Mouse (Mus musculus): ENCODE measurements at regions not wholly inside any gene's neighbourhood (a gene's known extent, or its start where the extent isn't known, plus 50 kb on each side); places are given as distances from the start of the nearest gene placed in this dataset.

DNA sequence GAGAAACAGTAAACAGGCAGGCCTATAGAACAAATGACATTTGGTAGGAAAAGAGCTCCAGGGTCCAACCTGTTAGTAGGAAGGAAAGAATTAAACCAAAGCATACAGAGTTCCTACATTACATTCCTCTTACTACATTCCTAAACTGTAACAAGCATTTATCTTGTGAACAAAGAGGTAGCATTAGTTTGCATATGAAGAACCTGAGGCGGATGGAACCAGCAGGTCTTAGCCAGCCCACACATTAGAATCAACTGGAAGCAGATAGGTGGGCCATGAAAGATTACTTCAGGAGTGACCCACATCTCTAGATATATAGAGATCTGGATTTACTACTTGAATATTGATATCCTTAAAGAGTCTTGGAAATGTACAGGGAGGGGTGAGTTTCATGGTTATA is 238.8 kb downstream of the Klf5 start:
- no peak overlapping the region for H3K4me3 ChIP-seq (replicated peaks)
- no peak for DNase-seq
- no peaks in the 10 kb centered on the region for H3K4me1 ChIP-seq (replicated peaks)
- H3K27ac ChIP-seq, result no peak overlapping the region
- no peak for ATAC-seq (ENCODE audit: low read depth)
- WGBS (ENCODE audit: insufficient replicate concordance), result 81% methylated on average over 1 of the region's 1 CpGs
- no peak overlapping the region for H3K9ac ChIP-seq
- H3K27me3 ChIP-seq, result no peaks in the 10 kb centered on the region
- no peaks in the 10 kb centered on the region for H3K36me3 ChIP-seq
- no peak overlapping the region for H3K4me2 ChIP-seq
- H3K9me3 ChIP-seq (replicated peaks), result no peaks in the 10 kb centered on the region

DNA sequence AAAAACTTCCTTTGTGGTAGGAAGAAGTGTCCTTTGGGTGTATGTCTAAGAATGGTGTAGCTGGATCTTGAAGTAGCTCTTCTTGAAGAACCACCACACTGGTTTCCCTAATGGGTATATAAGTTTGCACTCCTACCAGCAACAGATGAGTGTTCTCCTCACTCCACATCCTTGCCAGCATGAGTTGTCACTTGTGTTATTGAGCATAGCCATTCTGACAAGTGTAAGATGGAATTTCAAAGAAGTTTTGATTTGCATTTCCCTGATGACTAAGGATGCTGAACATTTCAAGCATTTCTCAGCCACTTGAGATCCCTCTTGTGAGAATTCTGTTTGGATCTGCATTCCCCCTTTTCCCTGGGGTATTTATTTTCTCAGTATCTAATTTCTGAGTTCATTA is 243.2 kb downstream of the Klf5 start:
- Histone ChIP-seq H3K27me3 (no peaks in the 10 kb centered on the region), H3K27ac (no peak overlapping the region), H3K9ac (no peak overlapping the region), H3K4me3 (replicated peaks) (no peak overlapping the region), H3K9me3 (replicated peaks) (no peaks in the 10 kb centered on the region), H3K36me3 (no peaks in the 10 kb centered on the region), H3K4me1 (replicated peaks) (no peaks in the 10 kb centered on the region), H3K4me2 (no peak overlapping the region)
- DNase-seq (no peak), ATAC-seq (ENCODE audit: low read depth) (no peak)

DNA sequence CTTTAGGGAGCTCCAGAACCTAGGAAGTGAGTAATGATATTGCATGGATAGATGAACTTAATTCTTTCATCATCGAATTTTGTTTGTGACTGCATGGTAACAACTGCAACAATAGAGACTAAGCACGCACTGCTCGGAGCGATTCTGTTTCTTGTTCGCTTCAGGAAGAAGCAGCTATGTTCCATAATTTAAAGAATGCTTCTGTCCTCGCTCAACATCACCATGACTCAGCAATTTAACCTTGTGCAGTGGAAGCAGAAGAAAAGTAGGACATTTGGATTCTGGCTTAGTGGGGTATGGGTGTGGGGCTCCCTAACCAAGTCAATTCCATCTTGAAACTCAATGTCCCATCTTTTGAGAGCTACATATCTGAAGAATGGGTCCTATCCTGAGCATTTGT is 249.4 kb downstream of the Klf5 start:
- H3K9ac ChIP-seq, result no peak overlapping the region
- no peaks in the 10 kb centered on the region for H3K9me3 ChIP-seq (replicated peaks)
- no peaks in the 10 kb centered on the region for H3K27me3 ChIP-seq
- no peaks in the 10 kb centered on the region for H3K4me1 ChIP-seq (replicated peaks)
- H3K4me3 ChIP-seq (replicated peaks), result no peak overlapping the region
- WGBS (ENCODE audit: insufficient replicate concordance), result 71% methylated on average over 6 of the region's 6 CpGs
- no peak overlapping the region for H3K27ac ChIP-seq
- ATAC-seq (ENCODE audit: low read depth), result no peak
- H3K36me3 ChIP-seq, result no peaks in the 10 kb centered on the region
- H3K4me2 ChIP-seq, result no peak overlapping the region
- no peak for DNase-seq

DNA sequence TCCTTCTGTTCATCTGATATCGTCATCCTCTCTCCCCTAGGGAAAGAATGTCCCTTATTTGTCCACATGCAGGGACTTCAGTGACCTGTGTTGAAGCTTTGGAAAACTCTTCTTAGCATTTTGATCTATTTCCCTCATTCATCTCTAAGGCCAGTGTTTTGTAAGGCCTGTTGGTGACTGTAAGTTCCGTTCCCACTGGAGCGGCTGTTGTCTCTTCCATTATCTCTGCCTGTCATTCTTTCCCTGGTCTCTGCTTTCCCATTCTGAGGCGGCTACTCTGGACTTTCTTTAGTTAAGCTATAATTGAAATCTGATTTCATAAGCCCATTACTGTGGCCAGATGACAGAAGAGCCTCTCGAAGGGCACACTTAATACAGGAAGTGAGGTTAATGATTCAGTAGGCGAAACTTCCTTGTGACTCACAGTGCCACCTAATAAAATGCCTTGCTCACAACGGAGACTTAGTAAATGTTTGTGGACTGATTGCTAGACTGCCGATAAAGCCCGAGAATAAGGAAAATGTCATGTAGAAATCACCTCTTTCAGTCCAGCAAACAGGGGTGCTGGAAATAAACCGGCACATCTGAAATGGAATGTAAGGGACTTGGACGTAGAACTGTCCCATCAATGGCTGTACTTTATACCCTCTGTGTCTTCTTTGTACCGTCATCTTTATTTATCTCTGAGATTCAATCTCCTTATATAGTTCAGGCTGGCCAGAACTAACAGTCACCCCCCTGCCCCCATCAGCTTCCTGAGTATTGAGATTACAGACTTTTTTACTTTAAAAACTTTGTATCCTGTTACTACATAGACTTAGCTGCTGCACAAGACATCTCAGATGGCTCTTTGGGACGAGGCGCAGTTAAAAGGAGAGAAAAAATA is 250.1 kb downstream of the Klf5 start:
- Histone ChIP-seq H3K4me3 (replicated peaks) (no peak overlapping the region), H3K36me3 (no peaks in the 10 kb centered on the region), H3K27ac (no peak overlapping the region), H3K9me3 (replicated peaks) (no peaks in the 10 kb centered on the region), H3K4me2 (no peak overlapping the region), H3K4me1 (replicated peaks) (no peaks in the 10 kb centered on the region), H3K9ac (no peak overlapping the region), H3K27me3 (no peaks in the 10 kb centered on the region)
- WGBS (ENCODE audit: insufficient replicate concordance), result 53% methylated on average over 14 of the region's 14 CpGs
- DNase-seq (no peak), ATAC-seq (ENCODE audit: low read depth) (no peak)

DNA sequence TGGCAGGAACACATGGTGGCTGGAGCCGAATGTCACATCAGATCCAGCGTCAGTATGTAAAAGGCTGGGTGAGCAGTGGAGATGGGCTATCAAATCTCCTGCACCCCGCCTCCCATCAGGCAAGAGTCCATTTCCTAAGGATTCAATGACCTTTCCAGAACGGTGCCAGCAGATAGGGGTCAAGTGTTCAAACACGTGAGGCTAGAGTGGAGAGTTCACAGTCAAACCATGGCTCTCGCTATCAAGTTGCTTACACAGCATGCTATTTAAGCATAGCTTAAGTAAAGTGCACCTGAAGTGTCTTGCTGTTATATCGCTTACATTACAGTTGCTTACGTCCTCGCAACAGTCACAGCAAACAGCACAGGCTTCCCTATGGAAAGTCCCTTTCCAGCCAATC is 265.5 kb downstream of the Klf5 start:
- H3K36me3 ChIP-seq, result no peaks in the 10 kb centered on the region
- ATAC-seq (ENCODE audit: low read depth) (no peak), DNase-seq (no peak)
- WGBS (ENCODE audit: insufficient replicate concordance), result 70% methylated on average over 9 of the region's 9 CpGs
- no peaks in the 10 kb centered on the region for H3K9me3 ChIP-seq (replicated peaks)
- H3K4me3 ChIP-seq (replicated peaks), result no peak overlapping the region
- no peak overlapping the region for H3K9ac ChIP-seq
- H3K4me1 ChIP-seq (replicated peaks), result no peaks in the 10 kb centered on the region
- no peak overlapping the region for H3K4me2 ChIP-seq
- H3K27ac ChIP-seq, result no peak overlapping the region
- H3K27me3 ChIP-seq, result no peaks in the 10 kb centered on the region

DNA sequence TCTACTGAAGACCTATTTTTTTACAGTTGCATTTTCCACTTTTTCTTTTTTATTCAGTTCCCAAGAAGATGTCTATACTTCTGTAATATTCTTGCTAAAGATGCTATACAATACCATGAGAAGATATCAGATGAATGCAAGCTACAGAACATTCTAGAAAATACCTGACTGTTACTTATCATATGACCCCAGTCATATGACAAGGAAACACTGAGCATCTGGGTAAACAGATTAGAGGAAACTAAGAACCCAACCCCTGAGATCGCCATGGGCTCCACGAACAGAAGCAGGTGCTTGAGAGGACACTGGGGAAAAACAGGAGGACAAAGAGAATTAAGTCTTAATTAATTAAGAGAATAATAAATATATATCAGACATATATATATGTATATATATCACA is 275.7 kb downstream of the Klf5 start:
- H3K9ac ChIP-seq, result no peak overlapping the region

DNA sequence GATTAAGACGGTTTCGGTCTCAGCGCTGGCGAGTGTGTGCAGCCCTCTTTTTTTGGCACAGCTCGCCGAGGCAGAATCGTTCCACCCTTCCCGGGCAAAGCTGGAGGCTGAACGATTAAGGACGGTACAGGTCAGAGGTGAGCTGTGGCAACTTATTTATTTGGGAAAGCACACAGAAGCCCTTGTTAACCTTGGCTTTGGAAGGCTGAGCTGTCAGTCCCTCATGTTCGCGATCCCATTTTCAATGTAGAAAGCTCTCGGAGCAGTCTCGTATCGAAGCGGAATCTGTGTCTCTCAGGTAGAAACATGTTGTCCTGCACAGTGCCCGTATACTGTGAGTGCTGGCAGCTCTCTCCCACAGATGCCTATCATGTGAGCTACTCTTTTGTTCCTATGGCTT is 280.2 kb downstream of the Klf5 start:
- Histone ChIP-seq H3K27me3 (no peaks in the 10 kb centered on the region), H3K4me2 (no peak overlapping the region), H3K9ac (no peak overlapping the region), H3K27ac (no peak overlapping the region), H3K4me3 (replicated peaks) (no peak overlapping the region), H3K9me3 (replicated peaks) (no peaks in the 10 kb centered on the region), H3K4me1 (replicated peaks) (no peaks in the 10 kb centered on the region), H3K36me3 (no peaks in the 10 kb centered on the region)
- WGBS (ENCODE audit: insufficient replicate concordance), result 81% methylated on average over 17 of the region's 17 CpGs
- DNase-seq (no peak), ATAC-seq (ENCODE audit: low read depth) (no peak)

More for the DNA sequence above, 275.7 kb downstream of the Klf5 start:
- 36% methylated on average over 2 of the region's 2 CpGs for WGBS (ENCODE audit: insufficient replicate concordance)
- H3K4me2 ChIP-seq, result no peak overlapping the region
- no peak for ATAC-seq (ENCODE audit: low read depth)
- DNase-seq, result no peak
- no peak overlapping the region for H3K4me3 ChIP-seq (replicated peaks)
- no peaks in the 10 kb centered on the region for H3K4me1 ChIP-seq (replicated peaks)
- H3K27ac ChIP-seq, result no peak overlapping the region
- no peaks in the 10 kb centered on the region for H3K9me3 ChIP-seq (replicated peaks)
- no peaks in the 10 kb centered on the region for H3K27me3 ChIP-seq
- H3K36me3 ChIP-seq, result no peaks in the 10 kb centered on the region

DNA sequence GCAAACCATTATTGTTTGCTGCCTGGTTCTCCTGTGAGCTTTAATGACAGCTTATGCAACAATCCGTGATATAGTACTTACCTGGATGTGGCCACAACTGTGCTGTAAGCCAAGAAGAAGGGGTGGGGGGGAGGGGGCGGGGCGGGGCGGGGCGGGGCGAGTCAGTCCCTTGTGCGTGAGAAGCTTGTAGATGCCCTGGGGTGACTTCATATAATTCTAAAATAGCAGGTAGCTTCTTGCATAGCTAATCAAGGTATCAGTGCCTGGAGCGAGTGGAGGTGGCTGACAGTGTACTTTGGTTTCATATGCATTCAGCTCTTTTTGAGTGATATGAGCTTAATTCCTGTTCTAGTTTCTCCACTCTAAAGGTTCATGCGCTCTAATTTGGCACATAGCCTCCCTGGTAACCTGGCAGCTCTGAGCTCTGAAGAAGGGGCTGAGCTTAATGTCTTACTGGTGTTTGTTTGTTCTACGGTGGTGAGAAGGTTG is 280.8 kb downstream of the Klf5 start:
- no peak overlapping the region for H3K9ac ChIP-seq
- no peaks in the 10 kb centered on the region for H3K4me1 ChIP-seq (replicated peaks)
- H3K36me3 ChIP-seq, result no peaks in the 10 kb centered on the region
- DNase-seq (no peak), ATAC-seq (ENCODE audit: low read depth) (no peak)
- 28% methylated on average over 10 of the region's 10 CpGs for WGBS (ENCODE audit: insufficient replicate concordance)
- H3K27ac ChIP-seq, result no peak overlapping the region
- H3K4me2 ChIP-seq, result no peak overlapping the region
- H3K27me3 ChIP-seq, result no peaks in the 10 kb centered on the region
- H3K4me3 ChIP-seq (replicated peaks), result no peak overlapping the region
- no peaks in the 10 kb centered on the region for H3K9me3 ChIP-seq (replicated peaks)

DNA sequence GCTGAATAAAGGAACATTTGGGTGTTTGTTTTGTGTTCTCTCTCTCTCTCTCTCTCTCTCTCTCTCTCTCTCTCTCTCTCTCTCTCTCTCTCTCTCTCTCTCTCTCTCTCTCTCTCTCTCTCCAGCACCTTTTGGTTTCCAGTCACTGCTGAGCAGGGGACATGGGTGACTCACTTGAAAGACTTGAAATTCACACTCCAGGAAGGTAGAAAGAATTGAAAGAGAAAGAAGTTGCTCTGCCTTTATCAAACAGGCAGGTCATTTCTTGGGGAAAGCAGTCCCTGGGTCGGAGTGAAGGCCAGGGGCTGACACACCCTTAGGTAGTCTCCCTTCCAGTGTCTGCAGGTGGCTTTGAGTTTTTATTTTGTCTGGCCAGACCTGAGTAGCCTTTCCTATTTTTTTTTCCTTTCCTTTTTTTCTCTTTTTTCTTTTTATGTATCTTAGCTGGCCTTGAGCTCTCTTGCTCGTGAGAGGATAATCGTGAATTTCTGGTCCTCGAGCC is 281.3 kb downstream of the Klf5 start:
- no peak overlapping the region for H3K4me2 ChIP-seq
- no peaks in the 10 kb centered on the region for H3K9me3 ChIP-seq (replicated peaks)
- DNase-seq (no peak), ATAC-seq (ENCODE audit: low read depth) (no peak)
- no peaks in the 10 kb centered on the region for H3K36me3 ChIP-seq
- no peak overlapping the region for H3K4me3 ChIP-seq (replicated peaks)
- no peaks in the 10 kb centered on the region for H3K27me3 ChIP-seq
- whole genome bisulfite sequencing (ENCODE audit: insufficient replicate concordance), result 60% methylated on average over 4 of the region's 4 CpGs
- no peaks in the 10 kb centered on the region for H3K4me1 ChIP-seq (replicated peaks)
- H3K27ac ChIP-seq, result no peak overlapping the region
- no peak overlapping the region for H3K9ac ChIP-seq

DNA sequence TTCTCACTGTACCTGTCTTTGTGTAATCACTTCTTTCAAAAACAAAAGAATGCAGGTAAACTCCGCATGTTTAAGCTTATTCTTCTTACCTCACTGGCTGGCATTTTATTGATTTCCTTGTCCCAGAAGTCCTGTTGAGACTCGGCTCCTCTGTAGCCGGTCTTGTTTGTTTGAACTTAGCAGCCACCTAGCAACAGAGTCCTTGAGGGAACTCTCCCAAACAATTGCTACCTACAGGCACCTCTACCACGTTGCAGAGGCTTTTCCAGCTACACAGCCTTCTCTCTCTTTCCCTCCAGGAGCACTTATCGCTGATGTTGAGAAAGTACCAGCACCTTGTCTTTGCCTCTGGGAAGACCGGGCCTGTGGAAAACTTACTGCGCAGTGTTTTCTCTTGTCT is 285.7 kb downstream of the Klf5 start:
- H3K4me2 ChIP-seq, result no peak overlapping the region
- DNase-seq (no peak), ATAC-seq (ENCODE audit: low read depth) (no peak)
- H3K36me3 ChIP-seq, result no peaks in the 10 kb centered on the region
- no peak overlapping the region for H3K9ac ChIP-seq
- no peak overlapping the region for H3K4me3 ChIP-seq (replicated peaks)
- no peaks in the 10 kb centered on the region for H3K4me1 ChIP-seq (replicated peaks)
- no peaks in the 10 kb centered on the region for H3K9me3 ChIP-seq (replicated peaks)
- no peak overlapping the region for H3K27ac ChIP-seq
- WGBS (ENCODE audit: insufficient replicate concordance), result 53% methylated on average over 7 of the region's 7 CpGs
- no peaks in the 10 kb centered on the region for H3K27me3 ChIP-seq

DNA sequence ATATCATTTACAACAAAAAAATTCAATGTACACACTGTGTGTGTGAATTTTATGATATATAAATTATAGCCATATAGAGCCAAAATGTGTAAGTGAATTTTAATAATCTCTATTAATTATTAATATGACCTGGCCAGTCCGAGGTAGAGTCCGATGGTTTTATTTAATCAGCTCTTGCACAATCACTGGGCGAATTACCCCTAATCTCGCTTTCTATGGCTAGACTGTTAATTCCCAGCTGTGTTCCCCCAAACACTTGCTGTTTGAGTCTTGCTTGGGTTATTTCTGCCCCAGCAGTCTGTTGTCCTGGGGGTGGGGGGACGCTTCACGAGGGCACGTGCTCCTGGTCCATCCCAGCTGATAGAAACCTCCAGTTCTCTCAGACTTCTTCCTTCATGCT is 287.5 kb downstream of the Klf5 start:
- Histone ChIP-seq H3K4me2 (no peak overlapping the region), H3K36me3 (no peaks in the 10 kb centered on the region), H3K27ac (no peak overlapping the region), H3K4me3 (replicated peaks) (no peak overlapping the region), H3K9me3 (replicated peaks) (no peaks in the 10 kb centered on the region), H3K9ac (no peak overlapping the region), H3K4me1 (replicated peaks) (no peaks in the 10 kb centered on the region), H3K27me3 (no peaks in the 10 kb centered on the region)
- ATAC-seq (ENCODE audit: low read depth) (no peak), DNase-seq (no peak)
- 85% methylated on average over 7 of the region's 7 CpGs for WGBS (ENCODE audit: insufficient replicate concordance)

DNA sequence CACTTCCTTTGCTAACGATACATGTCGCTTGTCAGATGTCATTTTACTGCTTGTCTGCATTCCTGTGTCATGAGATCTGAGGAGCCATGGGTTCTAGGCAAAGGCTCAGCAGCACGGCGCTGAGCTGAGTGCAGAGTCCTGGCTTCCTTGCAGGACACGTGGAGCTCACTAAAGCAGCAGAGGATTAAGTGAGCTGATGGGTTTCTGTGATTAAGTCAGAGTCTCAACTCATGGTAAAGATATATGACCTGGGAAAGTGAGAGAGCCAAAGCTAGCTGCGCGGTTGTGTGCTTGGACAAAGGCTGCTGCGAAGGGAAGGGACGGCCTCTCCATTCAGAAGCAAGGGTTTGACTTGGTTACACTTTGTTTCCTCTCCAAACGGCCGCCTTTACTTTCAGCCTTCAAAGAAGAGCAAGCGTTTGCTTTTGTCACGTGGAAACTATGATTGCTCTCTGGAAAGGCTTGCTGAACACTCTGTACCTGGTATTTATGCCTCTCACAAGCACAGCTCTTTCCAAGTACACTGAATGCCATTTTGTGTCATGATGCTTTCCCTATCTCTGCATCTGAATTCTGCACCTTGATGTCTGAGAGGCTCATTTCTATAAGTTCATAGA is 292.5 kb downstream of the Klf5 start:
- Histone ChIP-seq H3K4me1 (replicated peaks) (no peaks in the 10 kb centered on the region), H3K27me3 (no peaks in the 10 kb centered on the region), H3K36me3 (no peaks in the 10 kb centered on the region), H3K4me3 (replicated peaks) (no peak overlapping the region), H3K9ac (no peak overlapping the region), H3K9me3 (replicated peaks) (no peaks in the 10 kb centered on the region), H3K27ac (no peak overlapping the region), H3K4me2 (no peak overlapping the region)
- DNase-seq (no peak), ATAC-seq (ENCODE audit: low read depth) (no peak)
- WGBS (ENCODE audit: insufficient replicate concordance), result 56% methylated on average over 13 of the region's 13 CpGs
